Mouse (Mus musculus) cerebellum, adult 8-10 months (tissue): Measurements from ENCODE around the gene Foxs1.

Experiments
- DNase-seq: peaks from one replicate; pipeline ENCODE4 v3.0.0; 2022

Foxs1 gene

GRCm38 (mm10) chr2:152928219-152928987 is 4.6 kb downstream of the Foxs1 start:
- no peak for DNase-seq

GRCm38 (mm10) chr2:152927371-152927770 is 5.6 kb downstream of the Foxs1 start:
- no peak for DNase-seq

- DNase-seq = no peak
These were observed 6.1 kb downstream of the Foxs1 start for GRCm38 (mm10) chr2:152926896-152927295.

GRCm38 (mm10) chr2:152925189-152925872 is 7.7 kb downstream of the Foxs1 start:
- DNase-seq = no peak

- DNase-seq = no peak
These were observed 8.5 kb downstream of the Foxs1 start for GRCm38 (mm10) chr2:152924543-152924942.

GRCm38 (mm10) chr2:152924128-152924527 is 8.9 kb downstream of the Foxs1 start:
- DNase-seq = no peak

GRCm38 (mm10) chr2:152923621-152924020 is 9.4 kb downstream of the Foxs1 start:
- peak; percentile 51 for DNase-seq

GRCm38 (mm10) chr2:152922376-152922775 is 10.6 kb downstream of the Foxs1 start:
- DNase-seq = no peak

- no peak for DNase-seq
These were observed 15.3 kb downstream of the Foxs1 start for GRCm38 (mm10) chr2:152917671-152918070.

- DNase-seq = no peak
These were observed 16.9 kb downstream of the Foxs1 start for GRCm38 (mm10) chr2:152916111-152916510.

- DNase-seq = no peak
These were observed 17.6 kb downstream of the Foxs1 start for GRCm38 (mm10) chr2:152915453-152915852.

GRCm38 (mm10) chr2:152914310-152915120 is 18.5 kb downstream of the Foxs1 start:
- DNase-seq = peak; percentile 92

GRCm38 (mm10) chr2:152913471-152913870 is 19.5 kb downstream of the Foxs1 start:
- DNase-seq = no peak

- no peak for DNase-seq
These were observed 21.6 kb downstream of the Foxs1 start for GRCm38 (mm10) chr2:152911432-152911831.

GRCm38 (mm10) chr2:152911031-152911430 is 22.0 kb downstream of the Foxs1 start, which contains the start of gene Mylk2:
Mylk2 (plus strand) TSS chr2:152911352.
- no peak for DNase-seq

GRCm38 (mm10) chr2:152909848-152910247 is 23.2 kb downstream of the Foxs1 start:
- no peak for DNase-seq

GRCm38 (mm10) chr2:152907114-152907943 is 25.7 kb downstream of the Foxs1 start:
- no peak for DNase-seq

GRCm38 (mm10) chr2:152906274-152907037 is 26.6 kb downstream of the Foxs1 start:
- no peak for DNase-seq

- no peak for DNase-seq
These were observed 27.8 kb downstream of the Foxs1 start for GRCm38 (mm10) chr2:152905036-152905829.

- no peak for DNase-seq
These were observed 28.8 kb downstream of the Foxs1 start for GRCm38 (mm10) chr2:152904127-152904643.

GRCm38 (mm10) chr2:152903586-152903985 is 29.4 kb downstream of the Foxs1 start:
- no peak for DNase-seq
